Mouse (Mus musculus) lung, adult 2 months (tissue): ENCODE data around the gene Sdf2l1. TPM values are rescaled to one million over a fixed set of nuclear protein-coding genes. Genes with fewer than 3 reads are reported as not detected.
A peak's percentile ranks its signal among the peaks of the same experiment; 100 is the strongest.

Experiments
- DNase-seq: peaks from one replicate; pipeline ENCODE4 v3.0.0; 2022
- H3K4me1 ChIP-seq: fragments of 200-500 bp; 2 replicates; pipeline ENCODE4 v1.6.1; 2011; ENCODE audit warnings: low read length; ENCODE audit not compliant: control insufficient read depth, insufficient read depth
- H3K4me3 ChIP-seq: fragments of 200-500 bp; replicated peaks from 2 replicates; pipeline ENCODE3; 2011; ENCODE audit warnings: low read depth, mild to moderate bottlenecking, control low read depth, low read length; ENCODE audit errors: extremely low read depth
- CTCF ChIP-seq: fragments of 200-500 bp; IDR thresholded peaks from 2 replicates; pipeline ENCODE4 v1.5.1; 2011; ENCODE audit warnings: mild to moderate bottlenecking, low read length, control low read depth; ENCODE audit not compliant: insufficient read depth
- POLR2A ChIP-seq: fragments of 200-500 bp; IDR thresholded peaks from 2 replicates; pipeline ENCODE4 v1.6.1; 2011; ENCODE audit warnings: low read depth, mild to moderate bottlenecking, control low read depth, low read length, borderline replicate concordance; ENCODE audit errors: extremely low read depth
- WGBS: fragments of 180-500 bp; shearing (Covaris S2); methylation state at CpG from one replicate; pipeline ENCODE4 v1.1.7; 2018; 5-methylcytosine and 5-hydroxymethylcytosine counted together
- polyA plus RNA-seq: library from polyadenylated mRNA; depleted of rRNA; stranded (reverse); fragments of >200 nt; gene quantifications from 2 replicates; pipeline ENCODE4 v1.2.3, GENCODE M21; 2012; rRNA removed

Gene Sdf2l1
- polyA plus RNA-seq, 1 experiment: 29.1 TPM

GRCm38 (mm10) chr16:17086669-17087193, 45.5 kb downstream of the Sdf2l1 start:
- 76% methylated on average over 13 of the region's 13 CpGs for WGBS
- H3K4me1 ChIP-seq: peaks cover 3% of the 10 kb centered on the region; the same call in 1 of the 2 replicates
- H3K4me3 ChIP-seq: no peak overlapping the region
- DNase-seq: no peak
- TF ChIP-seq CTCF: no peak
- TF ChIP-seq POLR2A: no peak

- no peak for DNase-seq
- 63% methylated on average over 3 of the region's 3 CpGs for WGBS
- H3K4me1 ChIP-seq: peaks cover 3% of the 10 kb centered on the region; the same call in 1 of the 2 replicates
- no peak for TF ChIP-seq POLR2A
- TF ChIP-seq CTCF: no peak
- H3K4me3 ChIP-seq: no peak overlapping the region
Measured at GRCm38 (mm10) chr16:17086241-17086640, 45.9 kb downstream of the Sdf2l1 start.

- 68% methylated on average over 4 of the region's 4 CpGs for WGBS
- Histone ChIP-seq H3K4me1 (peaks cover 3% of the 10 kb centered on the region; the same call in 1 of the 2 replicates), H3K4me3 (no peak overlapping the region)
- peak; percentile 22 for DNase-seq
- TF ChIP-seq POLR2A (no peak), CTCF (no peak)
Measured at GRCm38 (mm10) chr16:17085636-17086035, 46.5 kb downstream of the Sdf2l1 start.

GRCm38 (mm10) chr16:17082121-17082792, 49.9 kb downstream of the Sdf2l1 start:
- no peak overlapping the region for H3K4me3 ChIP-seq
- DNase-seq: no peak
- peaks cover 3% of the 10 kb centered on the region; the same call in 1 of the 2 replicates for H3K4me1 ChIP-seq
- TF ChIP-seq POLR2A: no peak
- no peak for TF ChIP-seq CTCF
- WGBS: 75% methylated on average over 6 of the region's 6 CpGs

Other genes starting within 250 kb of the Sdf2l1 start
- 40.4 and 46.2 TPM in 2 replicates for gene Ppm1f, start 235.9 kb downstream of the Sdf2l1 start, polyA plus RNA-seq
- gene Mapk1, start 149.0 kb downstream of the Sdf2l1 start, polyA plus RNA-seq: 44.2 and 61.0 TPM in 2 replicates
- 1.2 and 2.2 TPM in 2 replicates for gene Ypel1, start 62.7 kb downstream of the Sdf2l1 start, polyA plus RNA-seq
- 66.5 and 74.0 TPM in 2 replicates for gene Ppil2, start 21.1 kb downstream of the Sdf2l1 start, polyA plus RNA-seq
- 0.89 and 1.2 TPM in 2 replicates for gene 2610318N02Rik, start 7.2 kb downstream of the Sdf2l1 start, polyA plus RNA-seq
- gene Ydjc, start 12.2 kb upstream of the Sdf2l1 start, polyA plus RNA-seq: 5.7 and 6.2 TPM in 2 replicates
- 0.91 TPM in 2 replicates for gene Ccdc116, start 14.8 kb upstream of the Sdf2l1 start, polyA plus RNA-seq
- 40.4 and 51.2 TPM in 2 replicates for gene Ube2l3, start 70.3 kb upstream of the Sdf2l1 start, polyA plus RNA-seq
- gene Rimbp3, start 76.2 kb upstream of the Sdf2l1 start, polyA plus RNA-seq: 0.02 and 0.07 TPM in 2 replicates
- gene Hic2, start 101.2 kb upstream of the Sdf2l1 start, polyA plus RNA-seq: 2.0 and 2.2 TPM in 2 replicates
- gene Tmem191c, start 143.7 kb upstream of the Sdf2l1 start, polyA plus RNA-seq: 7.0 and 8.6 TPM in 2 replicates
- 0.93 and 1.7 TPM in 2 replicates for gene Serpind1, start 199.0 kb upstream of the Sdf2l1 start, polyA plus RNA-seq